Mouse (Mus musculus): ENCODE data around the gene Gypa. TPM values are rescaled to one million over a fixed set of nuclear protein-coding genes. Genes with fewer than 3 reads are reported as not detected.

The Gypa gene
- polyA plus RNA-seq (2015; fragmentation: Nextera tagmentation; extraction: Ambion mirVana): 25.3 and 56.9 TPM in 2 replicates

GRCm38 (mm10) chr8:80493523-80494345 lies at the start of gene Gypa:
Gypa (plus strand) TSS chr8:80493781.
- WGBS: 25% methylated on average over 14 of the region's 14 CpGs
- no peaks in the 10 kb centered on the region for H3K36me3 ChIP-seq
- H3K4me3 ChIP-seq (replicated peaks): peak within 1 kb of the TSS; percentile 50
- H3K9me3 ChIP-seq: no peaks in the 10 kb centered on the region
- H3K27ac ChIP-seq: peak within 1 kb of the TSS; percentile 35; the same call in 1 of the 2 replicates
- H3K27me3 ChIP-seq (replicated peaks): no peaks in the 10 kb centered on the region
- peak; percentile 92 for ATAC-seq (ENCODE audit: insufficient read depth, low FRiP score, low read depth)
- no peak within 1 kb of the TSS for H3K9ac ChIP-seq
- H3K4me1 ChIP-seq: peaks cover 6% of the 10 kb centered on the region; the same call in 1 of the 2 replicates
- H3K4me2 ChIP-seq: peak within 1 kb of the TSS; percentile 78

DNA sequence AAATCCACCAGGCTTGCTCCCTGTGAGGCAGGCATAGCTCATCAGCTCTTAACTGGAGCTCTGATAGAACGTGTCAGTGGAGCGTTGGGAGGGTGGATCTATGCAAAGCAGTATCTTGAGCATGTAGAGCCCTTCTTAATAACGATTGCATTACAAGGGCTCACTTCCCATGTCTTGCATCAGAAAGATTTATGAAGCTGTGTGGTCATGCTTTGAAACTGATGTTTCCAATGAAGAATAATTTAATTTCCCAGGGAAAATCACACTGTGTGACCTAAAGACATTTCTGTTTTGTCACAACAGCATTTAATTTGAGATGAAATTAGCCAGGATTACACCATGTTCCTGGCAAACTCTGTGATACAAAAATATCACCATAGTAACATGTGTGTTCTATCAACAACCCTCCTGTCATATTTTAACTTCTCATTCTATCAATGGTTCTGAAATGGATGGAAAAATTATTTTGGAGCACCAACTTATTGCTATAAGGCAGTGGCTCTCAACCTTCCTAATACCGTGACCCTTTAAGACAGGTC lies 49.0 kb upstream of the Gypa start:
- Histone ChIP-seq H3K9me3 (no peaks in the 10 kb centered on the region), H3K36me3 (no peaks in the 10 kb centered on the region), H3K4me2 (no peak overlapping the region), H3K27ac (no peak overlapping the region), H3K9ac (no peak overlapping the region), H3K4me3 (replicated peaks) (no peak overlapping the region), H3K27me3 (replicated peaks) (no peaks in the 10 kb centered on the region), H3K4me1 (no peaks in the 10 kb centered on the region)
- ATAC-seq (ENCODE audit: insufficient read depth, low FRiP score, low read depth): no peak
- 67% methylated on average over 4 of the region's 4 CpGs for WGBS

- H3K4me3 ChIP-seq (replicated peaks): no peak overlapping the region
- H3K4me1 ChIP-seq: no peaks in the 10 kb centered on the region
- no peaks in the 10 kb centered on the region for H3K9me3 ChIP-seq
- WGBS: 33% methylated on average over 4 of the region's 4 CpGs
- ATAC-seq (ENCODE audit: insufficient read depth, low FRiP score, low read depth): no peak
- H3K9ac ChIP-seq: no peak overlapping the region
- H3K27me3 ChIP-seq (replicated peaks): no peaks in the 10 kb centered on the region
- no peak overlapping the region for H3K27ac ChIP-seq
- H3K4me2 ChIP-seq: no peak overlapping the region
- no peaks in the 10 kb centered on the region for H3K36me3 ChIP-seq
Measured at GRCm38 (mm10) chr8:80447217-80447616, 46.4 kb upstream of the Gypa start.

DNA sequence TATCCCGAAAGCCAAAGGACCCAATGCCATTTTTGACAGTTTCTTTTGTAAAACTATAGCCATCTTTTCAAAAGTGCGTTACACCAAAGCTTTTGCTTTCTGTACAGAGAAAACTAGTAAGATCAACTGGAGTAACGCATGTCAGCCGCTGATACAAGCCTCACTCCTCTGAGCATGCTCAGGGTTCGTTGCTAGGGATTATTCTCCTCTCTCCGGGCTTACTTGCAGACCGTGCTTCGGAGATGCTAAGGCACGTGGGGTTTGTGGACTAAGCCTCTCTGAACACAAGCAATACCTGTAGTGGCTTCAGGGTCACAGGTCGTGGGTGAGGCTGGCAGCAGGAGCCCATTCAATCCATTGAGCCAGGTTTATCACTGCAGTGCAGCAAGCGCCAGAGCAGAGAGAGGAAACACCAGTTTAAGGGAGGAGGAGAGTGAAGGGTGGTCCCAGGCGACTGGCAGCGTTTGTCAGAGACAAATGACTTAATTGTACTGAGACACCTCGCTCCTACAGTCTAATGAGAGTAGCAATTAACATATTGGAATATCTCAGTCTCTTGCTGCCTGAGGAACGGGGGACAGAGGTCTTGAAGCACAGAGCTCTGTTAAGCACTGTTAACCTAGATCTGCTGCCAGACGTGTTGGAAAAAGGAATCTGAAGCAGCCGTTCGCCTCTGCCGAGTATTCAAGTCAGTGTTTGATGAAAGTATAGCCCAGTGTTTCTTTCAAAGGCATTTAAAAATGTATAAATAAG lies 41.5 kb upstream of the Gypa start:
- no peak overlapping the region for H3K27ac ChIP-seq
- H3K4me1 ChIP-seq: no peaks in the 10 kb centered on the region
- no peak for ATAC-seq (ENCODE audit: insufficient read depth, low FRiP score, low read depth)
- no peaks in the 10 kb centered on the region for H3K36me3 ChIP-seq
- no peak overlapping the region for H3K9ac ChIP-seq
- WGBS: 50% methylated on average over 19 of the region's 19 CpGs
- H3K4me3 ChIP-seq (replicated peaks): no peak overlapping the region
- H3K27me3 ChIP-seq (replicated peaks): no peaks in the 10 kb centered on the region
- H3K4me2 ChIP-seq: no peak overlapping the region
- no peaks in the 10 kb centered on the region for H3K9me3 ChIP-seq

DNA sequence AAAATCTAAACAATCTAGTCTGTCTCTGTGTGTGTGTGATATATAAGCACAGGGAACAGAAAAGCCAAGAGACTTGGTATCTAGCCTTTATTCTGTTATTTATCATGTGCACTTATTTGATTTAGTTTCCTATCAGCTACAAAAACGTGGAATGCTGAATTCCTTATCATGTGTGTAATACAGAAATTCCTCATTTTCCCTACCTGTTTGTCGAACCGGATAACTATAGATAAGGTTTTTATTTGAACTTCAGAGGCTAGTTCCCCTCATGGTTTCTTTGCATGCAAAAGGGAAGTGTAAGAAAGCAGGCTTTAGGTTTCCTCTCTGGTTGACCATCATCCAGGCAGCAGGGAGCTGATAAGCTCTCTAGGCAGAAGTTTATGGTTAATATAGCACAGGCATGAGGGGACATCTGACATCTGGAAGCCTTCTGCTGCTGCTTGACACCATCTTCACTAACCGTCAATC lies 30.1 kb upstream of the Gypa start:
- Histone ChIP-seq H3K9ac (no peak overlapping the region), H3K27ac (no peak overlapping the region), H3K4me2 (no peak overlapping the region), H3K4me1 (no peaks in the 10 kb centered on the region), H3K4me3 (replicated peaks) (no peak overlapping the region), H3K9me3 (no peaks in the 10 kb centered on the region), H3K27me3 (replicated peaks) (no peaks in the 10 kb centered on the region), H3K36me3 (no peaks in the 10 kb centered on the region)
- 39% methylated on average over 4 of the region's 4 CpGs for WGBS
- no peak for ATAC-seq (ENCODE audit: insufficient read depth, low FRiP score, low read depth)

DNA sequence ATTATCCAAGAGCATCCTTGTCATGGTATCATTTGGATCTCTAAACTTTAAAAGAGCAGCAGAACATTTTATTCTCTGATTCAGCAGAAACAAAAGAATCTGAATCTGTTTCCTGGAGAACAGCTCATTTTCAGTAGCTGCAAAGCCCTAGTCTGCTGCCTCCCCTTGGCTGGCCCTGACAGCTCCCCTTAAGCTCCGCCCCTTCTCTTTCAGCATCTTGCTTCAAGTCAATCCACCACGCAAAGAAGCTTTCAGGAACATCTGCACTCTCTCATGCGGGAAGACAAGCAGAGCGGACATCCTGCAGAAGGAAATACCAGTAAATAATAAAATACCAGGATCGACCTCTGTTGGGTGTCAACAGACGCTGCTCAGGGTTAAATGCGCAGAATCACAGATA lies 18.6 kb upstream of the Gypa start:
- ATAC-seq (ENCODE audit: insufficient read depth, low FRiP score, low read depth): no peak
- H3K9me3 ChIP-seq: 0 out of 2 replicates have a peak, but pooled peaks cover 4% of the 10 kb centered on the region
- no peak overlapping the region for H3K9ac ChIP-seq
- H3K27me3 ChIP-seq (replicated peaks): no peaks in the 10 kb centered on the region
- no peak overlapping the region for H3K27ac ChIP-seq
- 23% methylated on average over 7 of the region's 7 CpGs for WGBS
- H3K4me2 ChIP-seq: no peak overlapping the region
- H3K36me3 ChIP-seq: no peaks in the 10 kb centered on the region
- no peak overlapping the region for H3K4me3 ChIP-seq (replicated peaks)
- no peaks in the 10 kb centered on the region for H3K4me1 ChIP-seq

- no peak overlapping the region for H3K9ac ChIP-seq
- H3K27me3 ChIP-seq (replicated peaks): no peaks in the 10 kb centered on the region
- ATAC-seq (ENCODE audit: insufficient read depth, low FRiP score, low read depth): no peak
- WGBS: 75% methylated on average over 5 of the region's 5 CpGs
- H3K36me3 ChIP-seq: no peaks in the 10 kb centered on the region
- H3K27ac ChIP-seq: no peak overlapping the region
- no peaks in the 10 kb centered on the region for H3K9me3 ChIP-seq
- no peak overlapping the region for H3K4me3 ChIP-seq (replicated peaks)
- 0 out of 2 replicates have a peak, but pooled peaks cover 2% of the 10 kb centered on the region for H3K4me1 ChIP-seq
- H3K4me2 ChIP-seq: no peak overlapping the region
Measured at GRCm38 (mm10) chr8:80478156-80478555, 15.4 kb upstream of the Gypa start.

GRCm38 (mm10) chr8:80479129-80479528 lies 14.5 kb upstream of the Gypa start:
- H3K4me2 ChIP-seq: no peak overlapping the region
- H3K27ac ChIP-seq: no peak overlapping the region
- H3K9ac ChIP-seq: no peak overlapping the region
- no peak for ATAC-seq (ENCODE audit: insufficient read depth, low FRiP score, low read depth)
- WGBS: 40% methylated on average over 1 of the region's 1 CpGs
- no peak overlapping the region for H3K4me3 ChIP-seq (replicated peaks)
- no peaks in the 10 kb centered on the region for H3K36me3 ChIP-seq
- 0 out of 2 replicates have a peak, but pooled peaks cover 2% of the 10 kb centered on the region for H3K4me1 ChIP-seq
- no peaks in the 10 kb centered on the region for H3K9me3 ChIP-seq
- H3K27me3 ChIP-seq (replicated peaks): no peaks in the 10 kb centered on the region

DNA sequence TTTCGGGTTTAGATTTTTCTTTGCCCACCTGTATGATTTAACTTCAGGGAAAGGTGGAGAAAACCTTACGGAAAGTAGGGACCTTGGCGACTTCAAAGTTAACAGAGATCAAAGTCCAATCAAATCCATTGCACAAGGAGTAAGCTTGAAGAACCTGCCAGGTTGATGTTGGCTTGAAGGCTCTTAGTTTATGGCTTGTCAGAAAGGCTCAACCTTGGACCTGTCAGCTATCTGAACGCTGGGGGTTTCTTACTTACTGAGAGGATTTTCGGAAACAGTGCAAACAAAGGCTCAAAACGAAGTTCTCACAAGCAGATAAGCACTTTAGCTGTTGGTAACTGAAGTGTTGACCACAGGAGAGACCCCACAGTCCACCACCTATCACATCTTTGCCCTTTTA lies 11.4 kb upstream of the Gypa start:
- H3K9me3 ChIP-seq: no peaks in the 10 kb centered on the region
- WGBS: 52% methylated on average over 6 of the region's 6 CpGs

DNA sequence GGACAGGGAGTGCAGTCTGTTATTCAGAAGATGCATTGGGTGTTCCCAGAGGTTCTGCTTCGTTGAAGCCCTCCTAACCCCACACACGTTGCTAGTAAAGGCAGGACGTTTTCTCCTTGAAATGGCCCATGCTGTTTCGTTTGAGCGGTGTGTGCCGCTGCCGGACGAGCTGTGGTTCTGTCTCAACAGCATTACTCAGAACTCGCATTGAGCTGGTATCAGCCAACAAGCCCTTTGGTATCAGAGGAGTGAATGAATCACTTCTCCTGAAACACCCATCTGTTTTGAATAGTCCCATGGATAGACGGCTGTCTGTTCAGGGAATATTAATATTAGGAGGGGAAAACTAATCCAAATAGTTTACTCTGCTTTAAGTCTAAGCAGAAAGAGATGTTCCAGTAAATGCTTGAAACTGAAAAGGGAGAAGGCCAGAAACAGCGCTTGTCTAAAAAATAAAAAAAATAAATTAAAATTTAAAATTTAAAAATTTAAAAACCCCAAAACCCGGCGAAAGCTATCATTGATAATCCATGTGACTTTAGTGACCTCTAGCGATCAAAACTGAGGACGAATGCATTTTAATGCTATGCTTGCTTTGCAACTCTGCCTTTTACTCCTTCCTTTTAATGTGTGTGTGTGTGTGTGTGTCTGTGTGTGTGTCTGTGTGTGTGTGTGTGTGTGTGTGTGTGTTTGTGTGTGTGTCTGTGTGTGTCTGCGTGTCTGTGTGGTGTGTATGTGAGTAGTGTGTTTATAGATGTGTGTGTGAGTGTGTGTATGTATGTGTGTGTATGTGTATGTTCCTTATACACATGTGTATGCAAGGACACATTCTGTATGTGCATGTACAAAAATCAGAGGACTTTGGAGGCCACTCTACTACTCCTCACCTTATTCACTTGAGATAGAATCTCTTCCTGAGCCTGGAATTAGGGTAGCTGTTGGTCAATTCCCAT lies 10.5 kb upstream of the Gypa start:
- no peak for ATAC-seq (ENCODE audit: insufficient read depth, low FRiP score, low read depth)
- H3K4me1 ChIP-seq: 0 out of 2 replicates have a peak, but pooled peaks cover 2% of the 10 kb centered on the region

More for the DNA sequence above, 11.4 kb upstream of the Gypa start:
- no peak overlapping the region for H3K4me3 ChIP-seq (replicated peaks)
- H3K27ac ChIP-seq: no peak overlapping the region
- 0 out of 2 replicates have a peak, but pooled peaks cover 2% of the 10 kb centered on the region for H3K4me1 ChIP-seq
- H3K9ac ChIP-seq: no peak overlapping the region
- no peaks in the 10 kb centered on the region for H3K36me3 ChIP-seq
- no peaks in the 10 kb centered on the region for H3K27me3 ChIP-seq (replicated peaks)
- no peak overlapping the region for H3K4me2 ChIP-seq
- no peak for ATAC-seq (ENCODE audit: insufficient read depth, low FRiP score, low read depth)

DNA sequence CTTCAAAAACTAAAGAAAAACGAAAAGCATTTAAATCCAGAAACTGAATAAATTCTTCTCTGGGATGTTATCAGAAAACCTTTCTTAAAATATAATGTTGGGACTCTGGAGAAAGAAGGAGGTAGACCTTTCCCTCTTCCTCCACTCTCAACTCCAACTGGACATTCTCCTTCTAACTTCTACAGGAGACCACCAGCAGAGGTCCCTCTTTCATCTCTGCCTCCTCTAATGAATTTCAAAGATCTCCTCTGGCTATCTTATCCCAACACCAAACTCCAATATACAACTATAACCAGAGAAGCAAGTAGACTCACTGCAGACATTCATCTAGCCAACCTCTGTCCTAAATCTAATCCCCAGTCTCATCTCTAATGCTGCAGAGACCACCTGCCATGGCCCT lies 2.0 kb upstream of the Gypa start:
- no peaks in the 10 kb centered on the region for H3K9me3 ChIP-seq
- peaks cover 6% of the 10 kb centered on the region; the same call in 1 of the 2 replicates for H3K4me1 ChIP-seq
- H3K4me3 ChIP-seq (replicated peaks): no peak overlapping the region
- H3K9ac ChIP-seq: no peak overlapping the region
- H3K27me3 ChIP-seq (replicated peaks): no peaks in the 10 kb centered on the region
- H3K36me3 ChIP-seq: no peaks in the 10 kb centered on the region
- WGBS: 33% methylated on average over 1 of the region's 1 CpGs
- no peak overlapping the region for H3K27ac ChIP-seq
- no peak overlapping the region for H3K4me2 ChIP-seq
- ATAC-seq (ENCODE audit: insufficient read depth, low FRiP score, low read depth): no peak

More for the DNA sequence above, 10.5 kb upstream of the Gypa start:
- Histone ChIP-seq H3K4me3 (replicated peaks) (no peak overlapping the region; the same call in 1 of the 2 replicates), H3K9me3 (no peaks in the 10 kb centered on the region), H3K4me2 (peak overlapping the region; percentile 40), H3K27me3 (replicated peaks) (no peaks in the 10 kb centered on the region), H3K36me3 (no peaks in the 10 kb centered on the region), H3K27ac (no peak overlapping the region), H3K9ac (no peak overlapping the region)
- WGBS: 25% methylated on average over 16 of the region's 16 CpGs

Measured in stomach, embryonic 15.5 days (tissue).